ENCODE assay signal across 1 mouse cellular context in the genomic region with DNA sequence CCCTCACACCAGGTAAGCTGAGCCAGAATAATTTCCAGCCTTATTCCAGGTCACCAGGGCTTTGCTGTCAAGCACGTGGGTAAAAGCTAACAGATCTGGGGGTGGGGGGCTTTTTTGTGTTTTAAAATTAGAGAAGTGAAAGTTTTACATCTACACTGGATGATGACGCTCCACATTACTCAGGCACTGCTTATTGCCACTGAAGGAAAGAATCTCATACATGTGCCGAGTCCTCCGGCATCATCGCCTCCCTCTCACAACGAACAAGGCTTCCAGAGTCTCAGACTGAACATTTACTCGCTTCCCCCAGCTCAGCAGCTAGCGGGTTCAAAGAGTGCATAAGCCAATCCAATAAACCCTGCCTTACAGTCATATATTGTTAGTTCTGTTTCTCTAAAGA.
A peak's percentile ranks its signal among the peaks of the same experiment; 100 is the strongest.
TF ChIP-seq lines count a peak whose summit lies in the region.

No protein-coding gene starts in this region.

TF ChIP-seq in CH12.LX, 34 proteins besides CTCF, POLR2A, EP300 and RAD21 (continued from another document):
- peak; percentile 91; the same call in 1 of the 2 replicates for TF ChIP-seq MXI1 (IDR thresholded peaks at IDR 0.05; ENCODE audit: low read depth, low read length)
- TF ChIP-seq MAFK (IDR thresholded peaks at IDR 0.05; ENCODE audit: insufficient replicate concordance, low read length), result no peak
- TF ChIP-seq KAT2A (IDR thresholded peaks at IDR 0.05; ENCODE audit: insufficient replicate concordance, low read length), result no peak
- no peak for TF ChIP-seq GABPA (IDR thresholded peaks at IDR 0.05; ENCODE audit: insufficient replicate concordance, low read depth, low read length)
- peak; percentile 22; the same call in 1 of the 2 replicates for TF ChIP-seq JUN (IDR thresholded peaks at IDR 0.05; ENCODE audit: insufficient read depth, low read depth, low read length)
- 0 out of 2 replicates have a peak, but pooled peaks have one; percentile 43 for TF ChIP-seq ZMIZ1 (IDR thresholded peaks at IDR 0.05; ENCODE audit: low read depth, low read length)
- TF ChIP-seq NELFE (IDR thresholded peaks at IDR 0.05; ENCODE audit: low read depth, low read length), result 0 out of 2 replicates have a peak, but pooled peaks have one; percentile 9
- TF ChIP-seq MEF2A (IDR thresholded peaks at IDR 0.05; ENCODE audit: borderline replicate concordance, low read depth, low read length), result peak; percentile 44; the same call in 1 of the 2 replicates
- TF ChIP-seq BHLHE40 (IDR thresholded peaks at IDR 0.05; ENCODE audit: low read depth, low read length), result peak; percentile 95
- no peak for TF ChIP-seq PAX5 (IDR thresholded peaks at IDR 0.05; ENCODE audit: low read length)
- no peak for TF ChIP-seq NRF1 (IDR thresholded peaks at IDR 0.05; ENCODE audit: low read depth, low read length)
